Mouse (Mus musculus) midbrain, embryonic 15.5 days (tissue): ENCODE data around the gene Arhgap17. TPM values are rescaled to one million over a fixed set of nuclear protein-coding genes. Genes with fewer than 3 reads are reported as not detected.
A peak's percentile ranks its signal among the peaks of the same experiment; 100 is the strongest.

Source experiments
- ATAC-seq: fragments of 200-750 bp; cut with Nextera tagmentation; replicated peaks from 2 replicates; pipeline ENCODE4 v1.8.0; 2017; ENCODE audit warnings: moderate TSS enrichment
- H3K27ac ChIP-seq: fragments of 300-500 bp; sonication (generic); 2 replicates; pipeline ENCODE4 v1.5.1; 2015; ENCODE audit warnings: mild to moderate bottlenecking, inconsistent platforms
- H3K27me3 ChIP-seq: fragments of 300-500 bp; sonication (generic); replicated peaks from 2 replicates; pipeline ENCODE4 v1.6.1; 2015; ENCODE audit warnings: inconsistent platforms
- H3K36me3 ChIP-seq: fragments of 300-500 bp; sonication (generic); replicated peaks from 2 replicates; pipeline ENCODE4 v1.6.1; 2015; ENCODE audit warnings: inconsistent platforms
- H3K4me1 ChIP-seq: fragments of 300-500 bp; sonication (generic); 2 replicates; pipeline ENCODE4 v1.6.1; 2015; ENCODE audit warnings: inconsistent platforms
- H3K4me2 ChIP-seq: fragments of 300-500 bp; sonication (generic); 2 replicates; pipeline ENCODE4 v1.6.1; 2015; ENCODE audit warnings: inconsistent platforms, mild to moderate bottlenecking, moderate library complexity
- H3K4me3 ChIP-seq: fragments of 300-500 bp; sonication (generic); 2 replicates; pipeline ENCODE4 v1.5.1; 2015; ENCODE audit warnings: mild to moderate bottlenecking, inconsistent platforms
- H3K9ac ChIP-seq: fragments of 300-500 bp; sonication (generic); 2 replicates; pipeline ENCODE4 v1.6.1; 2015; ENCODE audit warnings: mild to moderate bottlenecking, inconsistent platforms
- H3K9me3 ChIP-seq: fragments of 300-500 bp; sonication (generic); 2 replicates; pipeline ENCODE4 v1.6.1; 2016; ENCODE audit warnings: inconsistent platforms
- WGBS: fragments of 180-500 bp; shearing (Covaris S2); methylation state at CpG from one replicate; pipeline ENCODE4 v1.1.7; 2015; ENCODE audit warnings: mixed read lengths; 5-methylcytosine and 5-hydroxymethylcytosine counted together
- polyA plus RNA-seq: library from polyadenylated mRNA; unstranded; fragments of >200 nt; fragmentation: Nextera tagmentation; extraction: Ambion mirVana; gene quantifications from 2 replicates; pipeline ENCODE4 v1.2.1, GENCODE M21; 2015

Arhgap17 gene
- polyA plus RNA-seq, 1 experiment from 2014 or later = 8.9 TPM

DNA sequence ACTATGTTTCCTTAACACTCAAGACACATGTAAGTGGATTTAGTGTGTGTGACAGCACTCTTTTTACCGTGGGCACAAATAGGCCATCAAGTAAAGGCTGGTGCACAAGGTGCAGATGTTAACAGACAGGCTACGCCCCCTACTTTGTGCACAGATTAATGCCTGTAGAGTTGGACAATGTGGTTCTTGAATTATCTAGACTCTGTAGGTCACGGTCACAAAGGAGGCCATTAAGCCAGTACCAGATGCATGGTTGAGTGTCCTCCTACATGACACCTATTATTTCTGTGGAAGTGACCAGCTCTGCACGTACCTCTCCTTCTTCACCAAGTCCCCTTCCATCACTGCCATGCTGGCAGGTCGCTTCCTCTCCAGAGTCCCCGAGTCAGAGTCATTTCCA is 73.6 kb downstream of the Arhgap17 start:
- Histone ChIP-seq H3K27ac (no peak overlapping the region), H3K36me3 (peaks cover 21% of the 10 kb centered on the region; the same call in 1 of the 2 replicates), H3K4me2 (no peak overlapping the region), H3K9me3 (no peaks in the 10 kb centered on the region), H3K4me1 (no peaks in the 10 kb centered on the region), H3K4me3 (no peak overlapping the region), H3K27me3 (no peaks in the 10 kb centered on the region), H3K9ac (no peak overlapping the region)
- no peak for ATAC-seq
- WGBS = 73% methylated on average over 6 of the region's 6 CpGs

DNA sequence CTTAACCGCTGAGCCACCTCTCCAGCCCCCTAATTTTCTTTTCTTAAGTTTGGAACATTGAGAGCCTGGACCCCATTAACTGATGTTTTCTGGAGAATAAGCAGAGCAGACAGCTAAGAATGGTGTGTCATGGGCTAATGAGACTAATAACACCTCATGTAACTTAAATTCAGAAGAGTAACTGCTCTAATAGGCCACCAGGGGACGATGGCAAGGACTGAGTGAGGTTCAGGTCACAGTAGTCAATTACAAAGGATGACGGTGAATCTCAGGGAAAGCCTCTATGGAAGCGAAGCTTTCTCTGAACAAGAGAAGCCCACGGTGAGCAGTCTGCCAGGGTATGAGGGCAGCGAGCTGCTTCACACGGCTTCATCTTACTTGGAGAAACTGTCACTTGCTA is 74.3 kb downstream of the Arhgap17 start:
- Histone ChIP-seq H3K4me1 (no peaks in the 10 kb centered on the region), H3K9ac (no peak overlapping the region), H3K4me3 (no peak overlapping the region), H3K27ac (no peak overlapping the region), H3K9me3 (no peaks in the 10 kb centered on the region), H3K4me2 (no peak overlapping the region), H3K27me3 (no peaks in the 10 kb centered on the region), H3K36me3 (peaks cover 22% of the 10 kb centered on the region; the same call in 1 of the 2 replicates)
- WGBS = 79% methylated on average over 7 of the region's 7 CpGs
- ATAC-seq = no peak

DNA sequence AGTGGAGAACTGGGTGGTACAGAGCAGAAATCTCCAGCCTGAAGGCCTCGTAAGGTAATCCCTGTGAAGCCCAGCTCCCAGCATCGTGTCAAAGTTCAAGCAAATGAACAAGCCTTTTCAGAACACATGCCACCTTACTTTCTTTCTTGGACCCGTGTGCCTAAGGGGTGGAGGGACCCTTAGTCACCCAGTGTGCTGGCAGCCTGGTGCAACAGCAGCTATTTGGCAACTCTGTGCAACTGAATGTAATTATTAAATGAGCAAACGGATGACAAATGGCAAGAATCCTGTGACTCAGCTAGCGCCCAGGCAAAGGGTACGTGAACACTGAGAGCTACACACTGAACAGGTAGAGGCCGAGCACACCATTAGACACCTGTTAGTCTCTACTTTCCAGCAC is 75.8 kb downstream of the Arhgap17 start:
- WGBS = 88% methylated on average over 7 of the region's 7 CpGs
- H3K9ac ChIP-seq = no peak overlapping the region
- no peaks in the 10 kb centered on the region for H3K4me1 ChIP-seq
- H3K4me3 ChIP-seq = no peak overlapping the region
- no peak overlapping the region for H3K4me2 ChIP-seq
- H3K27me3 ChIP-seq = no peaks in the 10 kb centered on the region
- no peaks in the 10 kb centered on the region for H3K9me3 ChIP-seq
- H3K36me3 ChIP-seq = peaks cover 23% of the 10 kb centered on the region; the same call in 1 of the 2 replicates
- ATAC-seq = no peak
- no peak overlapping the region for H3K27ac ChIP-seq

DNA sequence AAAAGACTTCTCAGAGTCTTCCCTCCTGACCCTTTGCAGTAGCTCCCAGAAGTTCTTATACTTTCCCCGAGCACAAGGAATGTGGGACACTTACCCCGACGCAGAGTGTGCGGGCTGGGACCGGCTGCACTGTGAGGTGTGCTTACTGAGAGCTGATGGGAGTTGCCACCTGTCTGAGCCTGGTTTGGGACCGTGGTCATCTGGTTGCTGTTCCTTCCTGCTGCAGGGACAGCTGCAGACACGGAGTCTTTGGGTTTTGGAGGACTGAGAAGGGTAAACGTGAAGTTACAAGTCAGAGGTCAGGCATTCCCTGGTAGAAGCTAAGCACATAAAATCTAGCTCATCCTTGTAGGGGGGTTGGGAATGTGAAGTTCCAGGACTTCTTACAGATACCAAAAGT is 77.8 kb downstream of the Arhgap17 start:
- H3K4me2 ChIP-seq = no peak overlapping the region
- H3K27ac ChIP-seq = no peak overlapping the region
- H3K36me3 ChIP-seq = peaks cover 18% of the 10 kb centered on the region; the same call in 1 of the 2 replicates
- WGBS = 92% methylated on average over 8 of the region's 8 CpGs
- ATAC-seq = no peak
- H3K9me3 ChIP-seq = no peaks in the 10 kb centered on the region
- no peaks in the 10 kb centered on the region for H3K27me3 ChIP-seq
- no peak overlapping the region for H3K9ac ChIP-seq
- H3K4me1 ChIP-seq = no peaks in the 10 kb centered on the region
- no peak overlapping the region for H3K4me3 ChIP-seq

DNA sequence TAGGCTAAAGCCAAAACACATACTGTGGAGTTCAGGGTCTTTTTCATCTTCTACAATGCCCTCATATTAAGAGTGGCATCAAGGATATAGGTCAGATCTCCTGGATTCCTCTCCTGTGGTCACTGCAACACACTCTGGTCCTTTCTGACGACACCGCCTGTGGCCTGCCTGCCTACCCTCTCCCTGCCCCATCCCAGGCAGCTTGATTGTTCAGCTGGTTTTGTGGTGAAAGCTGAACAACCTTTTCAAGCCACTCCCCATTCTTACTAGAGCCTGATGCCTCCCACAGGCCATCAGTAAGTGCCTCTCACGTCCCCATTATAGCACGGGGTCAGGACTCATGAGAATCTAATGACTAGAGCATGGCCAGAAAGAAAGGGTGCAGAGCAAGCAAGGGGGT is 80.5 kb downstream of the Arhgap17 start:
- peaks cover 17% of the 10 kb centered on the region; the same call in 1 of the 2 replicates for H3K36me3 ChIP-seq

DNA sequence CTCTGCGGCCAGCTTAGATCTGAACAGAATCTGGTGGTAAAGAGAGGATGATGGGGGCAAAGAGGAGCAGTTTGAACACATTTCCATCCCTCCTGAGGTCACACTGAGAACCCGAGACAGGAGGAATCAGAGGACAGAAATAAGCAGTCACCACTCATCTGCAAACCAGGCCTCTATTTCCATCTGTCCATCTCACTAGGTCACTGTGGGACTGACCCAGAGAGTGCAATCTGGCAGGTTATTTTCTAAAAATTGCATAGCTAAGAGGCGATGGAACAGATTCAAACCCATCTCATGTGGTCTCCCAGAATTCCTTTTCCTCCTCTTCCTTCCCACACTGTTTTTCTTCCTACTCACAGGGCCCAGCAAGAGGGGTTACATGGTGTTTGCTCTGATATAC is 81.8 kb downstream of the Arhgap17 start:
- no peaks in the 10 kb centered on the region for H3K9me3 ChIP-seq
- H3K4me1 ChIP-seq = no peaks in the 10 kb centered on the region
- H3K9ac ChIP-seq = no peak overlapping the region
- no peak for ATAC-seq
- H3K36me3 ChIP-seq = peaks cover 12% of the 10 kb centered on the region; the same call in 1 of the 2 replicates
- no peaks in the 10 kb centered on the region for H3K27me3 ChIP-seq
- no peak overlapping the region for H3K27ac ChIP-seq
- 90% methylated on average over 3 of the region's 3 CpGs for WGBS
- no peak overlapping the region for H3K4me2 ChIP-seq
- no peak overlapping the region for H3K4me3 ChIP-seq

More for the DNA sequence above, 80.5 kb downstream of the Arhgap17 start:
- Histone ChIP-seq H3K4me2 (no peak overlapping the region), H3K27ac (no peak overlapping the region), H3K27me3 (no peaks in the 10 kb centered on the region), H3K4me3 (no peak overlapping the region), H3K4me1 (no peaks in the 10 kb centered on the region), H3K9me3 (no peaks in the 10 kb centered on the region), H3K9ac (no peak overlapping the region)
- WGBS = 82% methylated on average over 4 of the region's 4 CpGs
- no peak for ATAC-seq

DNA sequence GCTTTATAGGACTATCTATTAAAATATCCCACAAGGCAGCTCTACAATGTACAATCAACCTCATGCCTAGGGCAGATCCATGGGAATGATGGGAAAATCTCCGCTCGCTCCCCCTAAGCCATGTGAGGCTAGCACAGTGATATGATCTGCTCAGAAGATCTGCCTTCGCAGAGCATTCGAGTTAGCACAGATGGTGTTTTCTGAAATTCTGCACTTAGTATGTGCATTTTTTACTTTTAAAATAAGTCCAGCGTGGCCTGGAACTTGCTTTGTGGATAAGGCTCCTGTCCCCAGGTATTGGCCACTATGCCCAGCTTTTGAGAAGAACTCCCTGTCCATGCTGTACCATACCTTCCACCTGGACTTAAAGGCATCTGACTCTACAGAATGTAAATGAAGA is 83.8 kb downstream of the Arhgap17 start:
- Histone ChIP-seq H3K36me3 (peaks cover 12% of the 10 kb centered on the region; the same call in 1 of the 2 replicates), H3K4me3 (no peak overlapping the region), H3K9me3 (no peaks in the 10 kb centered on the region), H3K27me3 (no peaks in the 10 kb centered on the region), H3K27ac (no peak overlapping the region), H3K9ac (no peak overlapping the region), H3K4me1 (no peaks in the 10 kb centered on the region), H3K4me2 (no peak overlapping the region)
- ATAC-seq = no peak
- WGBS = 96% methylated on average over 5 of the region's 5 CpGs

DNA sequence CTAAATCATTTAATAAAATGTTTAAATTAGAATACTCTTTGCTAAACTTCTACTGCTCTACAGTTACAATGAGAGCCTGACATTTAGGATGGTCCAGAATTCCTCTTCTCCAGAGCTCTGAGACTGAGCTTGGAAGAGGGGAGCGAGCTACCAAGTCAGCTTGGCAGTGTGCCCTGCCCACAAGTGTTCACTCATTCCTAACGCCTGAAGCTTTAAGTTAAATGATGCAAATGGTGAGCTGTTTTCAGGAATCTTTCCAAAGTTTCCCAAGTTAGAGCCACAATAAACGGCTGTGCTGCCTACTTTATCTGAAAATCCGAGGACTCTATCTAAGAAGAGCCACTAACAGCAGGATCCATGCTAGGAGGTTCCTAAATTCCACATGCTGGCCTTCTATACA is 85.9 kb downstream of the Arhgap17 start:
- WGBS = 81% methylated on average over 4 of the region's 4 CpGs
- H3K27me3 ChIP-seq = no peaks in the 10 kb centered on the region
- ATAC-seq = no peak
- no peaks in the 10 kb centered on the region for H3K4me1 ChIP-seq
- H3K4me2 ChIP-seq = no peak overlapping the region
- H3K9me3 ChIP-seq = no peaks in the 10 kb centered on the region
- no peak overlapping the region for H3K27ac ChIP-seq
- no peak overlapping the region for H3K9ac ChIP-seq
- no peak overlapping the region for H3K4me3 ChIP-seq
- H3K36me3 ChIP-seq = peaks cover 5% of the 10 kb centered on the region; the same call in 1 of the 2 replicates

DNA sequence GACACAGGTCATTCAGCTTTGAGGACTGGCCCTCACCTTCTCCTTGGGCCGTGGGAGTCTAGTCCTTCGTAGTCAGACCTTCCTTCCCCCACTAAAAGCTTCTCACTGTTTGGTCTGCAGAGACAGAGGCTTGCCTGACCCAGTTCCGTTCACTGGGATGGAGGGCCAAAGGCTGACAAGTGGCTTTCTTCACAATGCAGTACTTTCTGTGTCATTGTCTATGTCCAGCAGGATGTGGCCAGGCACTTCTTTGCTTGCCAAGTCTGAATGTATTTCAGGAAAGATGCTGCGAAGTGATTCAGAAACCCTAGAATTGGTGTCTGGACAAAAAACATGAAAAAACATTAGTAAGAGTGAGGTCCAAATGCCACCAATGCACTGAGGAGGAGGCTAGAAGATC is 89.9 kb downstream of the Arhgap17 start:
- Histone ChIP-seq H3K9ac (no peak overlapping the region), H3K4me3 (no peak overlapping the region), H3K4me2 (no peak overlapping the region), H3K36me3 (no peaks in the 10 kb centered on the region; the same call in 1 of the 2 replicates), H3K27me3 (no peaks in the 10 kb centered on the region), H3K4me1 (no peaks in the 10 kb centered on the region), H3K27ac (no peak overlapping the region), H3K9me3 (no peaks in the 10 kb centered on the region)
- 88% methylated on average over 4 of the region's 4 CpGs for WGBS
- ATAC-seq = no peak

DNA sequence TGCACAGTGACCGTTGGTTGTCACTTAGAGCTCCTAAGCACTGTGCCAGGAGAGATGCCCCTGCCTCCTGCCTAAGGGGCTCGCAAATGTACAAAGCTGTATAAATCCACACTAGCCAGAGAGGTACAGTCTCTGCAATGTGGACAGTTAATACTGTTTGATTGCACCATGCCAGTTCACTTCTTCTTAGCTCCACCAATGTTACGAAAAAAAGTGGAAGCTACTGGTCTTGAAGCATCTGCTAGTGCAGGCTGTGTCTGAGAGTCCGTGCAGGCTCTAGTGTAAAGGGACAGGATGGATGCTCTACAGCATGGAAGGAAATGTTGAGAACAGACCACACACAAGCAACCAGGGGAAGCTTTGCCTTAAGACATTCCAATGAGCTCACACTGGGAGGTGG is 93.1 kb downstream of the Arhgap17 start:
- Histone ChIP-seq H3K4me3 (no peak overlapping the region), H3K9ac (no peak overlapping the region), H3K36me3 (no peaks in the 10 kb centered on the region; the same call in 1 of the 2 replicates), H3K4me2 (no peak overlapping the region), H3K27me3 (no peaks in the 10 kb centered on the region), H3K4me1 (no peaks in the 10 kb centered on the region), H3K9me3 (no peaks in the 10 kb centered on the region), H3K27ac (no peak overlapping the region)
- ATAC-seq = no peak
- WGBS = 91% methylated on average over 4 of the region's 4 CpGs

DNA sequence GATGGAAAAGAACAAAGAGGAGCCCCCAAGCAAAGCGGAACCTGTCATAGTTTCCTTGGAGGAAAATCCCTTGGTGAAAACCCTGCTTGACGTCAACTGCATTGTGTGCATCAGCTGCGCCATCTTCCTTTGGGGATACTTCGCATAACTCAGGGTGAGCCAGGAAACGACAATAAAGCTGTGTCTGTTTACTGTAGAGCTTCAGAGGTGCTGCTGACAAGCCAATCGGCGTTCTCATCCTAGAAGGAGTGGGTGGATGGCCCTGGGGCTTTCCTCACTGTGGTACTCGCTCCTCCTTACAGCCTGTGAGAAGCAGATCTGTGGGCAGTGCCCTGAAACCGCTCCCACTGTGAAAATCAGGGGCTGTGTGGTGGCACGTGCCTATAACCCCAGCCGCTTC is 96.7 kb downstream of the Arhgap17 start:
- no peak for ATAC-seq
- Histone ChIP-seq H3K4me2 (no peak overlapping the region), H3K27me3 (no peaks in the 10 kb centered on the region), H3K9ac (no peak overlapping the region), H3K36me3 (no peaks in the 10 kb centered on the region; the same call in 1 of the 2 replicates), H3K9me3 (no peaks in the 10 kb centered on the region), H3K4me3 (no peak overlapping the region), H3K4me1 (no peaks in the 10 kb centered on the region), H3K27ac (no peak overlapping the region)
- WGBS = 56% methylated on average over 11 of the region's 11 CpGs

DNA sequence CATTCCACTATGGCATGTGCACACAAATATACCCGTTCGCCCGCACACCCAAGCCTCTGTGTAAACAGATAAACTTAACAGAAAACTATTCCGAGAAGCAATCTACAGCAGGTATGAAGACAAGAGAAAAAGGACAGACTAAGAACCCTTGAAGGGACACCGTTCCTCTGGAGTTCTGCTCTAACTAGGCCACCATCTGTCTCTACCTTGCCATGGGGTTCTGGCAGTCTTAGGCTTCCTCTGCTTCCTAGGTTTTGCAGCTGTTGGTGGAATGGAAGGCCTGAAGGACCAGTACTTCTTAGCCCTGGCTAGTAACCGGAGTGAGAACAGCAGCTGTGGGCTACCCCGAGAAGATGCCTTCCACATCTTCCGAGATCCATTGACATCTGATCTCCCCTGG is 111.6 kb downstream of the Arhgap17 start:
- no peaks in the 10 kb centered on the region for H3K9me3 ChIP-seq
- no peak for ATAC-seq
- H3K36me3 ChIP-seq = no peaks in the 10 kb centered on the region
- H3K4me3 ChIP-seq = no peak overlapping the region
- no peak overlapping the region for H3K9ac ChIP-seq
- no peak overlapping the region for H3K27ac ChIP-seq
- no peak overlapping the region for H3K4me2 ChIP-seq
- 94% methylated on average over 8 of the region's 8 CpGs for WGBS
- H3K4me1 ChIP-seq = 0 out of 2 replicates have a peak, but pooled peaks cover 2% of the 10 kb centered on the region
- H3K27me3 ChIP-seq = no peaks in the 10 kb centered on the region

DNA sequence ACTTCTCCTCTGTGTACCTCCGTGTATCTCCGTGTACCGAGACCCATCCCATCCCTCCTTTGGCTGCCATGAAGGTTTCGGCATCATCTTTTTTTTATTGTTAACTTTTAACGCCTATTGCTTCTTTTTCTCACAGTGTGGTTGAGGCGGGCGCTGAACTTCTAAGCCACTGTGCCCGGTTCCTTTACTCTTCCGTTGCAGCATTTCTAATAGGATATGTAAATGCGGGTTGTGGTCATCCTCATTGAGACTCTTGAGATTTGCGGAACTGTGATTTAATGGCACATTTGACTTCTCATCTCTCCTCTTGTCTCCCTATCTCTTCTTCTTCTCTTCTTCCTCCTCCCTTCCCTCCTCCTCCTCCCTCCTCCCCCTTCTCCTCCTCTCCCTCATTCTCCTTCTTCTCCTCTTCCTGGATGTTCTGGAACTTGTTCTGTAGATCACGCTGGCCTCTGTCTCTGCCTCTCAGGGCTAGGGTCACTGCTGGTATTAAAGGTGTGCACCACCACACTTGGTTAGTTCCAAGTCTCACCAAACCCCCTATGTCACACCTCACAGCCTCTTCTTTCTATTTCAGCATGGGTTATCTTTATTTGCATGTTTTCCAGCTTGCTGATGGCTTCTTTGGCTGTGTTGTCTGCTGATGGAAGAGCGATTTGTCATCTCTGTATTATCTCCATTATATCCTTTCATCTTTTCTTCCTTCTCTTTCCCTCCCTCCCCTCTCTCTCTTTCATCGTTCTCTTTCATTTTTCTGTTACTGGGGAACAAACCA is 115.3 kb downstream of the Arhgap17 start:
- Histone ChIP-seq H3K9me3 (no peaks in the 10 kb centered on the region), H3K4me3 (no peak overlapping the region), H3K4me1 (peaks cover 5% of the 10 kb centered on the region; the same call in 1 of the 2 replicates), H3K4me2 (no peak overlapping the region), H3K27ac (peak overlapping the region; percentile 46), H3K9ac (no peak overlapping the region), H3K27me3 (no peaks in the 10 kb centered on the region), H3K36me3 (no peaks in the 10 kb centered on the region)
- WGBS = 88% methylated on average over 14 of the region's 14 CpGs
- no peak for ATAC-seq
